8 mouse cellular contexts compared by ENCODE assay signal in genomic region chr4:59199341-59199740, GRCm38 (mm10). TPM values are rescaled to one million over a fixed set of nuclear protein-coding genes. Genes with fewer than 3 reads are reported as not detected.
DNase-seq lines count a peak whose midpoint lies in the region; ATAC-seq and TF ChIP-seq lines count a peak whose summit lies in the region.

No protein-coding gene starts in this region.

- no peak for ATAC-seq in intestine, postnatal 0 days
- peak; percentile 45 for ATAC-seq in liver, embryonic 13.5 days (ENCODE audit: low read depth)
- peak; percentile 77 for ATAC-seq in stomach, postnatal 0 days (ENCODE audit: low FRiP score, low TSS enrichment)

- 0 out of 2 replicates have a peak overlapping the region, but pooled peaks have one; percentile 7 for H3K27ac ChIP-seq in intestine, postnatal 0 days (ENCODE audit: low read depth, low read length)
- H3K27ac ChIP-seq in liver, embryonic 13.5 days, result peak overlapping the region; percentile 57
- H3K27ac ChIP-seq in stomach, postnatal 0 days (replicated peaks), result no peak overlapping the region

- 32% methylated on average over 8 of the region's 8 CpGs for WGBS in intestine, postnatal 0 days
- WGBS in liver, embryonic 13.5 days (ENCODE audit: insufficient replicate concordance), result 26% methylated on average over 8 of the region's 8 CpGs
- 33% methylated on average over 8 of the region's 8 CpGs for WGBS in stomach, postnatal 0 days

- 0 out of 2 replicates have a peak overlapping the region, but pooled peaks have one; percentile 0 for H3K4me2 ChIP-seq in intestine, postnatal 0 days (replicated peaks; ENCODE audit: low read depth)
- peak overlapping the region; percentile 15 for H3K4me2 ChIP-seq in liver, embryonic 13.5 days
- H3K4me2 ChIP-seq in stomach, postnatal 0 days (replicated peaks; ENCODE audit: low read depth), result no peak overlapping the region

- TF ChIP-seq CTCF in intestine, postnatal 0 days (IDR thresholded peaks at IDR 0.05; ENCODE audit: low read depth), result no peak
- no peak for TF ChIP-seq CTCF in stomach, postnatal 0 days (IDR thresholded peaks at IDR 0.05; ENCODE audit: low read depth)

- peak; percentile 47 for DNase-seq in urinary bladder, postnatal 25 days (ENCODE audit: low spot score)
- no peak for DNase-seq in urinary bladder, adult 18-20 months (ENCODE audit: low spot score in 2 of 2)
- DNase-seq in cerebellum, postnatal 36 days, result peak; percentile 48 to 49
- peak; percentile 68 to 76 for DNase-seq in heart, adult 18-20 months
- DNase-seq in liver, embryonic 13.5 days, result peak; percentile 53
- peak; percentile 88 for DNase-seq in naive thymus-derived CD4-positive, alpha-beta T cell, adult 2 months (ENCODE audit: low read depth)
- DNase-seq in stomach, postnatal 0 days (ENCODE audit: low spot score), result peak; percentile 55

- H3K4me3 ChIP-seq in intestine, postnatal 0 days (ENCODE audit: low read depth, low read length), result no peak overlapping the region
- H3K4me3 ChIP-seq in liver, embryonic 13.5 days (replicated peaks), result no peak overlapping the region
- no peak overlapping the region for H3K4me3 ChIP-seq in stomach, postnatal 0 days (ENCODE audit: low read depth, low read length)

- no peak overlapping the region for H3K9ac ChIP-seq in intestine, postnatal 0 days (ENCODE audit: low read depth, low read length)
- peak overlapping the region; percentile 20; the same call in 1 of the 2 replicates for H3K9ac ChIP-seq in liver, embryonic 13.5 days
- H3K9ac ChIP-seq in stomach, postnatal 0 days (ENCODE audit: low read length), result no peak overlapping the region

- H3K9me3 ChIP-seq in intestine, postnatal 0 days (ENCODE audit: control insufficient read depth), result no peaks in the 10 kb centered on the region
- no peaks in the 10 kb centered on the region for H3K9me3 ChIP-seq in liver, embryonic 13.5 days (replicated peaks)
- H3K9me3 ChIP-seq in stomach, postnatal 0 days (ENCODE audit: control insufficient read depth, low read length), result no peaks in the 10 kb centered on the region

- H3K4me1 ChIP-seq in intestine, postnatal 0 days (replicated peaks; ENCODE audit: control insufficient read depth, insufficient read depth, low read length), result peaks cover 10% of the 10 kb centered on the region; the same call in 1 of the 2 replicates
- H3K4me1 ChIP-seq in liver, embryonic 13.5 days (replicated peaks), result peaks cover 95% of the 10 kb centered on the region
- H3K4me1 ChIP-seq in stomach, postnatal 0 days (replicated peaks; ENCODE audit: control insufficient read depth, insufficient read depth), result peaks cover 12% of the 10 kb centered on the region; the same call in 1 of the 2 replicates

- H3K27me3 ChIP-seq in intestine, postnatal 0 days (replicated peaks; ENCODE audit: control insufficient read depth, insufficient read depth, low read length), result no peaks in the 10 kb centered on the region
- H3K27me3 ChIP-seq in liver, embryonic 13.5 days, result no peaks in the 10 kb centered on the region
- no peaks in the 10 kb centered on the region for H3K27me3 ChIP-seq in stomach, postnatal 0 days (ENCODE audit: control insufficient read depth, insufficient read depth, low read length)

- no peaks in the 10 kb centered on the region for H3K36me3 ChIP-seq in intestine, postnatal 0 days (ENCODE audit: control insufficient read depth, insufficient read depth)
- H3K36me3 ChIP-seq in liver, embryonic 13.5 days, result no peaks in the 10 kb centered on the region
- no peaks in the 10 kb centered on the region for H3K36me3 ChIP-seq in stomach, postnatal 0 days (ENCODE audit: control insufficient read depth, insufficient read depth, low read length)

- no peak for TF ChIP-seq EP300 in stomach, postnatal 0 days (optimal IDR thresholded peaks at IDR 0.05)

RNA-seq across cellular contexts. Expression of gene Ugcg, which starts 10.3 kb away (rescaled TPM):
- total RNA-seq in heart, adult 18-20 months (2021), result 10 to 100 TPM; 11.7 to 14.6 TPM
- 20.3 and 25.3 TPM in 2 replicates for polyA plus RNA-seq in intestine, postnatal 0 days (2015; fragmentation: Nextera tagmentation; extraction: Ambion mirVana)
- 9.2 and 10.5 TPM in 2 replicates for polyA plus RNA-seq in liver, embryonic 13.5 days (2015; fragmentation: Nextera tagmentation; extraction: Ambion mirVana)
- polyA plus RNA-seq in stomach, postnatal 0 days (2015; fragmentation: Nextera tagmentation; extraction: Ambion mirVana), result 18.9 and 19.0 TPM in 2 replicates

Comparison
In these comparisons a context has a peak if more than half of its experiments do, and no peak if none do; other contexts are left out.
1. DNase-seq: peak in urinary bladder, postnatal 25 days (single experiment), cerebellum, postnatal 36 days (2 of 2), heart, adult 18-20 months (2 of 2), liver, embryonic 13.5 days (single experiment), naive thymus-derived CD4-positive, alpha-beta T cell, adult 2 months (single experiment) and stomach, postnatal 0 days (single experiment); none in urinary bladder, adult 18-20 months (0 of 2).